Mouse (Mus musculus): ENCODE data around the gene Hsfy2.

Gene Hsfy2

DNA sequence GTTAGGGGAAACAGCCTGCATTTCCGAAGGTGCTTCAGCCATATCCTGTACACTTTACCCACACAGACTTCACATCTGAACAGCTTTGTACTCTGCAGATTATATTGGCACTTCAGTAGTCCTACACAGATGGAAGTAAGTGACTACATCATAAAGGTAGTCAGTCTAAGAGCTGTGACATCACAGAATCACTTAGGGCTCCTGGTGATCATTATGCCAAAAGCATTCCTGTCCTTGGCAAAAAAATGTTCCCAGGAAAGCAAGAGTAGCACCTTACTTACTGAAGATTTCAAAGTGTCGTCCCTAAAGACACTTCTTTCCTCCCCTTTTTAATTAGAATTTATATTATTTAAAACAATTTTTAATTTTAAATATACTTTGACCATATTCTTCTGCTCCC is at the start of gene Hsfy2:
TSS of gene Hsfy2 (minus strand) at position 101 of the 400 bp plus-strand sequence.
- no peak for DNase-seq

DNA sequence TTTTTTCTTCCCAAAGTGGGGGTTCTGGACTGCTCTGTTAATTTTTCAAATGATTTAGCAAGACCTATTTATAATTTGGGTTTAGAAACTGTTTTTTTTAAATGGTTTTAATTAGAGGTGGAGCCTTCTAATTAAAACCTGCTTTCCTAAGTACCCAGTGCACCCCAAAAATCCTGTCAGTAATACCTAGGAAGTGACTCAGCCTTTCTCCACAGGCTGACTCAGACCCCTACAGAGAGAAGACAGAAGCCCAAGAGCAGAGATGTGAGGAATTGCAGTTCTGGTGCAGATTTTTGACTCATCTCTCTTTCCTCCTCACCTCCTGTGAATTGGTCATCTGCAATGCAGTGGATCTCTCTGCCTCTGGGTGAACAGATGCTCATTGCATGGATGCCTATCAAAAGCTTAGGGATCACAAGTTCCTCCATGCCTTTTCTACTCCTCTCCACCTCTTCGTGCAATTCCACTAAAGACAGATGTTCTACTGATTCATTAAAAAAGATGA is 47.9 kb upstream of the Hsfy2 start:
- DNase-seq = no peak

DNA sequence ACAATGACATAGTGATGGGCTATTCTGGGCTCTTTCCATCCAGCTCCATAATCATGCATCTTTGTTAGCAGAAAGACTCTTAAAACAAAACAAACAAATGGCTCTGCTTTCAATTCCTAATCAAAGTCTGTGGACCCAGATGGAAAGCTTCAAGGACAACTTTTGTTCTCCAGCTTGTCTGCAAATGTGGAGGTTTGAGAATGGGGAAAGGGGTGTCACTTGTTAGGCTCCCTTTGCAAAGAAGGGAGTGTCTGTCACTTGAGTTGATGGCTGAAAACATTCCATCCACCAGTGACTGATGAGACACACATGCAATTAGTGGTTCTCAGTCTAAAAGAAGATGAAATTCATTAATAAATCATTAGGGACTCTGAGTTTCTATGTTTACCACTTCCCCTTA is 47.3 kb upstream of the Hsfy2 start:
- DNase-seq = no peak

DNA sequence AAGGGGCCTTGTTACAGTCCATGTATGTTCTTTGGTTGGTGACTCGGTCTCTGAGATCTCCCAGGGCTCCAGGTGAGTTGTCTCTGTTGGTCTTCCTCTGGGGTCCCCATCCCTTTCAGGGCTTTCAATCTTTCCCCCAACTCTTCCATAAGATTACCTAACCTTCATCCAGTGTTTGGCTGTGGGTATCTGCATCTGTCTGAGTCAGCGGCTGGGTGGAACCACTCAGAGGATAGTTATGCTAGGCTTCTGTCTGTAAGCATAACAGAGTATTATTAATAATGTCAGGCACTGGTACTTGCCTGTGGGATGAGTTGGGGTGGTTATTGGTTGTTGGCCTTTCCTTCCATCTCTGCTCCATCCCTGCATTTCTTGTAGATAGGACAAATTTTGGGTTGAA is 44.0 kb upstream of the Hsfy2 start:
- no peak for DNase-seq

DNA sequence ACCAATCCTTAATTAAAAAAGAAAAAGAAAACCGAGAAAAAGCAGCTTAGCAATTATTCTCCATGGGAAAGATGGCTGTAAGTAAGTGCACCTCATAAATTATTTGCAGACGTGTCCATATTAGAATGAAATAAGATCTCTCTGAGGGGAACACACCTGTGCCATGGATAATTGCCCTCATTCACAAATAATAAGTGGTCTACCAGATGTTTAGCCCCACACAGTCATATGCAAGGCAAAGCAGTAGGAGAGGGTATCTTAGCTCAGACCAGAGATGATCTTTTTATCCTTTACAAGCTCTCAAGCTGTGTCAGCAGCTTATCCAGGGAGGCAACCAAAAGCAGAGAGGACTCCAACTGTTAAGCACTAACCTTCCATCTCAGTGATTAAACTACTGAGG is 38.0 kb upstream of the Hsfy2 start:
- DNase-seq = no peak

DNA sequence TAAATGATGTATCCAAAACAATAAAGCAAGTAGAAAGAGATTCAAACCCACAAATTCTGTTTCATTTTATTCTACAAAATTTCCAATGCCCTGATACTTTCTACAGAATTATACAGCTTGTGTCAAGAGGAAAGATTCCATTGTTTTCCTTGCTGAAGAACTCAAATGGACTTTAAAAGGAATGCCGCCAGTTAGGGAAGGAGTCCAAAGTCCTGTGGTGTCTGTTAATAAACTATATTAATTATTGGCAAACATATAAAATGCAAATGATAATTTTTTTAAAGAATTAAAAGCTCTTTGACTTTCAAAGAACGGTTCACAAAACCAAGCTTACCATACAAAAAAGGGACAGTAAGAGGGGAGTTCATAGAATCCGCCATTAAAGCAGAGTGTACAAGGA is 37.4 kb upstream of the Hsfy2 start:
- DNase-seq = peak; percentile 4 to 20

DNA sequence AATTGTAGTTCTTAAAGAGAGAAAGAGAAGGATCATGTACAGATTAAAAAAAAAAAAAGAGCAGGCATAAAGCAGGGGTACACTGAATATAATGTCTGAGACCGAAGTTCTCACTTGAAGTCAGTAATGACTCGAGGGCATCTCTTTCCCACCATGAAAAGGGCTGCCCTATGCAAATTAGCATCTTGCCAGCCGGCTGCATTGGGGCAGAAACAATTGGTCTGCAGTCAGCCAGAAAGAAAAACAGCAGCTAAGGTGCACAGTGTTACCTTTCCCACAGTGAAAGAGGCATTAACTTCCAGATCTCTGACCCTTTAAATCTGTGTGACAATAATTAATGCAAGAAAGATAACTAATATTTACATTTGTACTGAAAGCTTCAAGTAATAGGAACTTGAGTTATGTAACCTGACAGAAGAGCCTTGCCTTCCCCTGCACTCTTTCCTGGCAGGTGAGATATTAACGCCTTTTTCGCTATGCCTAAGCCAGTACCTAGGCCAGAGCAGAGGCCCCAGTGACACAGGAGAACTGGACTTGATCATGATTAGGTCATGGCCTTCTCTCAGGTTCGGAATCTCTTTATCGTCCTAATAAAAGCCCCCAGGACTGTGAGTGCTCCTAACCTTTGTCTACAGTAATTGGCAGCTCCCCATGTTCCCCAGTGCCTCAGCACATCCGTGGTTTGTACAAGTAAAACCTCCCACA is 34.2 kb upstream of the Hsfy2 start:
- DNase-seq = peak in 1 of 2 experiments; percentile 17

DNA sequence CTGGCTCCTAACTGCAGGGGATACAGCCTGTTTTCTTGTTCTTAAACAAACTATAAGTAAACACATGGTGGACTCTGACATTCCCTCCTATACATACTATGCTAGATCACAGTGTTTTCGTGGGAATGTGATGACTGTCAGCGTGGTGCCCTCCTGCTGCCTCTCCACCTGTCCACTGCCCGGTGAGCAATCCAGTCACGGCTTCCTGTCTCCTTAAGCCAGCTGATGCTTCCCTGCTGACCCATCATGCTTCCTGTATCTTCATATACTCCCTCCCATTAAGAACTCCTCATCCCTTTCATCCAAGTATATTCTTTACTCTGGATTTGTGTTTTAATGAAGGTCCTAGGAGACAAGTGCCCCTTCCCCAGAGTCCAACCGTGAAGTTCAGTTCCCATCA is 33.3 kb upstream of the Hsfy2 start:
- no peak for DNase-seq

DNA sequence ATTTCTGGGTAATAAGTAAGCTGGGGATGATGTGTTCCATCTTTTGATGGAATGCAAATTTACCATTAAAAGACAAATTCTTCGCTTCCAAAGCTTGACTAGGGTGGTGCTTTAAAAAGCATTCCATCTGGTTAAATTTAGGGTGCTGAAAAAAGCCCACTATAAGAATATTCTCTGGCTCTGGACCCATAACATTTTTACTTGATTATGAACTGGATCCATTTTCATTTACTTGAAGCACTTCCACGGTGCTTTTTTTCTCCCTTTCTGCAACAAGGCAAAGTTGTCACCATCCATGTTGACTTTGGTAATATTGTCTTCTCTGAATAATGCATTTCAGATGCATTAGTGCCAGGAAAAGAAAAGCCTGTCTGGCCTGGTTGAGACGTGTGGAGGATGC is 27.4 kb upstream of the Hsfy2 start:
- DNase-seq = no peak

DNA sequence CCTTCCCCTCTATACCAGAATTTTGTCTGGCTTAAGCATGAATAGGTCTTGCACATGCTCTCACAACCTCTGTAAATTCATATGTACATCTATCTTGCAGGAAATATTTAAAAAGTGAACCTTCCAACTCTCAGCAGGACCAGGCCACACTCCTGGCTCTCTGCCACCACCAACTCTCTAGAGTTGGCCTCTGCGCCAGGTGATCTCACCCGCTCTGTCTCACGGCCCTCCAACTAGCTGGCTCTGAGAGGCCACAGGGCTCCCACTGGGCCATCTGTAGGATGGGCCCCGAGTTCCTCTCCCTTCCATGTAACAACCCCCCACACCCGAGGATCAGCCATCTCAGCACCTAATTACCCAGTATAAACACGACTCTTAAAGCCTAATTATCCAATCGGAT is 10.4 kb downstream of the Hsfy2 start:
- peak in 1 of 2 experiments; percentile 10 for DNase-seq

DNA sequence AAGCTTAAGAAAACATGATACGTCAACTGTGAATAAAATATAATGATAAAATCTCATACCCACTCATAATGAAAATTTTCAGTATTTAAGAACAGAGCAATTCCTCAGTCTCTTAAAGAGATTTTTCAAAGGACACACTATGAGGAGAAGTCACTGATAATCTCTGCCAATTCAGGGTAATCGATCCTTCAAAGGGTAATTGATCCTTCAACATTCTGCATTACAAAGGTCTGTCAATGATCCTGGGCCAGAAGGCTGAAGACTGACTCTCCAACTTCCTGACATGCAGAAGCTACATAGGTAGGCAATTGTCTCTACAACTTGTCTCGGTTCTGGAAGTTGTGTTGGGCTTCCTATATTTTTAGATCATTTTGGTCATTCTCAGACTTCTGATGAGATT is 12.9 kb downstream of the Hsfy2 start:
- no peak for DNase-seq

DNA sequence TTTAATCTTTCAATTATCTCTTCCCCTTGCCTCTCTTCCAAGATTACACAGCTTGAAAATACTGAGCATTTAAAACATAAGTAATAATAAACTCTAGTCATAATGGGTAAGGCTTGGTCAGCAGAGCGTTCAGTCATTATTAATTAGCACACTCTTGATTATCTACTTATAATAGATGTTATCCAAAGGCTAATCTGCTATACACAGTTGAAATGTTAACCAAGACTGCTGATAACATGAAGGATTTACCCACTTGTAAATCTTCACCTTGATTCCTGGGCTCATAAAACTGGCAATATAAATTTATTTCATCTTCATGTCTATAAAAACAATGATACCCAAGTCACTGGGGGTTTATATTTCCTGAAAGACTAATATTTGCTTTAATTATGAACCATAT is 24.9 kb downstream of the Hsfy2 start:
- DNase-seq = no peak
